Mouse (Mus musculus): Measurements from ENCODE around the gene Rnf38.

- TF ChIP-seq EP300 (IDR thresholded peaks at IDR 0.05; ENCODE audit: low read depth in 1 of 2, low read length in 2 of 2) (no peak), NELFE (IDR thresholded peaks at IDR 0.05; ENCODE audit: low read depth, low read length) (no peak), MYB (IDR thresholded peaks at IDR 0.05; ENCODE audit: low read depth, low read length) (no peak), POLR2A (IDR thresholded peaks at IDR 0.05; ENCODE audit: control insufficient read depth in 1 of 2, insufficient read depth in 1 of 2, low read depth in 1 of 2, low read length in 2 of 2, poor library complexity in 1 of 2) (no peak), GABPA (IDR thresholded peaks at IDR 0.05; ENCODE audit: low read depth, low read length) (no peak), SMC3 (IDR thresholded peaks at IDR 0.05; ENCODE audit: low read depth, low read length) (no peak), E2F4 (IDR thresholded peaks at IDR 0.05; ENCODE audit: borderline replicate concordance, low read depth, low read length) (no peak), CTCF (IDR thresholded peaks at IDR 0.05 in 2 of 3, conservative IDR thresholded peaks at IDR 0.05 in 1 of 3; ENCODE audit: control insufficient read depth in 1 of 3, insufficient read depth in 1 of 3, low read depth in 2 of 3, low read length in 3 of 3, poor library complexity in 1 of 3, severe bottlenecking in 1 of 3) (no peak), TAL1 (IDR thresholded peaks at IDR 0.05; ENCODE audit: low read length) (no peak), NRF1 (IDR thresholded peaks at IDR 0.05; ENCODE audit: insufficient read depth, low read depth, low read length, poor library complexity, severe bottlenecking) (no peak), TCF12 (IDR thresholded peaks at IDR 0.05; ENCODE audit: low read depth, low read length) (no peak), POLR2AphosphoS2 (IDR thresholded peaks at IDR 0.05; ENCODE audit: low read length) (no peak), RAD21 (IDR thresholded peaks at IDR 0.05; ENCODE audit: low read depth, low read length) (no peak)
These were observed 125.3 kb downstream of the Rnf38 start for GRCm38 (mm10) chr4:44108297-44108696.

Measured in MEL (cell line).